8 mouse cellular contexts compared by ENCODE assay signal in the genomic region with DNA sequence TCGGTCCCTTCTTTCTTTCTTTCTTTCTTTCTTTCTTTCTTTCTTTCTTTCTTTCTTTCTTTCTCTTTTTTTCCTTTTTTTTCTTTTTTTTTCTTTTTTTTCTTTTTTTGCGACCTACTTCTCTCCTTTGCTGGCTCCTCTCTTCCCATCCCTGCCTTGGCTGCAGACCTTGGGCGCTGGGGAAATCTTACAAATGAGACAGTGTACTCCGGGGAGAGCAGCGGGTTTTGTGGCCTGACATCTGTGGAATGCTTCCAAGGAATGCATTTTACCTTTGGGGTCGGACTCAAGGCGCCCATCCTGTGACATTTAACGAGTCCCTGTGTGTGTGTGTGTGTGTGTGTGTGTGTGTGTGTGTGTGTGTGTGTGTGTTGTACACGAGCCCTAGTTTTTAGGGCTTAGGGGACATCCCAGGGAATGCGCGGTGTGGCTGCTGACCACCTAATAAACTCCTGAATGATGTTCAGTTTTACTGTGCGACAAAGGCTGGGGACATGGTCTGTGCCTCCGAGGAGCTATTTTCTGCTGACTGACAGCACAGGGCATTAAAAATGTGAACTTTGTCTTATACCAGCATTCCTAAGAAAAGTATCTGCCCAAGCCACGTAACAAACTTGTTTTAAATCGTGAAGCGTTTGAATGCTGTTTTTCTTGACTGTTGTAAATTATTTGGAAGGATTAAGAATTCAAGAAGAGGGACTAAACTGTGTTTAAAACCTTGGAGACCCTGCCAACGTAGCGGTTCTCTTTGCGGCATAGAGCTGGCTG. TPM values are rescaled to one million over a fixed set of nuclear protein-coding genes. Genes with fewer than 3 reads are reported as not detected.
A peak's percentile ranks its signal among the peaks of the same experiment; 100 is the strongest.
DNase-seq lines count a peak whose midpoint lies in the region; ATAC-seq and TF ChIP-seq lines count a peak whose summit lies in the region.

No protein-coding gene starts in this region.

- peak overlapping the region; percentile 49 for H3K4me3 ChIP-seq in lung, embryonic 14.5 days (ENCODE audit: low read depth, low read length)
- H3K4me3 ChIP-seq in embryonic facial prominence, embryonic 14.5 days (ENCODE audit: low read depth, low read length), result peak overlapping the region; percentile 53
- H3K4me3 ChIP-seq in hindbrain, embryonic 15.5 days, result peak overlapping the region; percentile 55
- H3K4me3 ChIP-seq in macrophage (ENCODE audit: inconsistent target), result peak overlapping the region; percentile 88

- H3K9me3 ChIP-seq in lung, embryonic 14.5 days (ENCODE audit: low read depth, low read length), result no peaks in the 10 kb centered on the region
- H3K9me3 ChIP-seq in embryonic facial prominence, embryonic 14.5 days (ENCODE audit: control insufficient read depth, low read length), result no peaks in the 10 kb centered on the region
- H3K9me3 ChIP-seq in hindbrain, embryonic 15.5 days, result no peaks in the 10 kb centered on the region

- peaks cover 56% of the 10 kb centered on the region for H3K79me2 ChIP-seq in macrophage (ENCODE audit: inconsistent target)

- peak overlapping the region; percentile 64 for H3K9ac ChIP-seq in lung, embryonic 14.5 days
- peak overlapping the region; percentile 73 for H3K9ac ChIP-seq in embryonic facial prominence, embryonic 14.5 days (ENCODE audit: low read depth, low read length)
- peak overlapping the region; percentile 30 for H3K9ac ChIP-seq in hindbrain, embryonic 15.5 days

- H3K27me3 ChIP-seq in lung, embryonic 14.5 days (ENCODE audit: insufficient read depth, low read length), result no peaks in the 10 kb centered on the region
- H3K27me3 ChIP-seq in embryonic facial prominence, embryonic 14.5 days (replicated peaks; ENCODE audit: control insufficient read depth, insufficient read depth, low read length), result no peaks in the 10 kb centered on the region
- no peaks in the 10 kb centered on the region for H3K27me3 ChIP-seq in hindbrain, embryonic 15.5 days

- peak overlapping the region; percentile 58; the same call in 1 of the 2 replicates for H3K27ac ChIP-seq in lung, embryonic 14.5 days (ENCODE audit: low read depth)
- peak overlapping the region; percentile 81 for H3K27ac ChIP-seq in embryonic facial prominence, embryonic 14.5 days (replicated peaks; ENCODE audit: low read depth, low read length)
- 0 out of 2 replicates have a peak overlapping the region, but pooled peaks have one; percentile 14 for H3K27ac ChIP-seq in hindbrain, embryonic 15.5 days (replicated peaks)
- peak overlapping the region; percentile 95 for H3K27ac ChIP-seq in macrophage

- no peak for TF ChIP-seq CTCF in lung, embryonic 14.5 days (IDR thresholded peaks at IDR 0.05; ENCODE audit: low read depth)

- no peak; the same call in 1 of the 2 replicates for ATAC-seq in lung, embryonic 14.5 days (ENCODE audit: insufficient read depth)
- no peak for ATAC-seq in embryonic facial prominence, embryonic 14.5 days (ENCODE audit: low read depth)
- ATAC-seq in hindbrain, embryonic 15.5 days (ENCODE audit: low FRiP score, low read depth), result 0 out of 2 replicates have a peak, but pooled peaks have one; percentile 57

- H3K36me3 ChIP-seq in lung, embryonic 14.5 days (ENCODE audit: insufficient read depth), result no peaks in the 10 kb centered on the region
- peaks cover 8% of the 10 kb centered on the region; the same call in 1 of the 2 replicates for H3K36me3 ChIP-seq in embryonic facial prominence, embryonic 14.5 days (ENCODE audit: control insufficient read depth, insufficient read depth, low read length)
- H3K36me3 ChIP-seq in hindbrain, embryonic 15.5 days, result no peaks in the 10 kb centered on the region
- peaks cover 3% of the 10 kb centered on the region; the same call in 1 of the 2 replicates for H3K36me3 ChIP-seq in macrophage (ENCODE audit: inconsistent target)

- peaks cover 5% of the 10 kb centered on the region; the same call in 1 of the 2 replicates for H3K4me1 ChIP-seq in lung, embryonic 14.5 days (ENCODE audit: insufficient read depth)
- H3K4me1 ChIP-seq in embryonic facial prominence, embryonic 14.5 days (ENCODE audit: control insufficient read depth, insufficient read depth, low read length), result peaks cover 25% of the 10 kb centered on the region
- peaks cover 10% of the 10 kb centered on the region for H3K4me1 ChIP-seq in hindbrain, embryonic 15.5 days (replicated peaks)

- 5% methylated on average over 19 of the region's 19 CpGs for WGBS in lung, embryonic 14.5 days
- WGBS in embryonic facial prominence, embryonic 14.5 days, result 1% methylated on average over 19 of the region's 19 CpGs
- WGBS in hindbrain, embryonic 15.5 days, result 16% methylated on average over 19 of the region's 19 CpGs
- WGBS in macrophage (ENCODE audit: missing documents), result 53% methylated on average over 18 of the region's 19 CpGs

- H3K4me2 ChIP-seq in lung, embryonic 14.5 days, result peak overlapping the region; percentile 70
- peak overlapping the region; percentile 67 for H3K4me2 ChIP-seq in embryonic facial prominence, embryonic 14.5 days (ENCODE audit: low read depth, low read length)
- H3K4me2 ChIP-seq in hindbrain, embryonic 15.5 days, result peak overlapping the region; percentile 90

- peak; percentile 39 for DNase-seq in lung, embryonic 14.5 days
- DNase-seq in lung, postnatal 36 days, result no peak
- DNase-seq in embryonic facial prominence, embryonic 14.5 days (ENCODE audit: low spot score), result peak; percentile 35
- DNase-seq in spleen, adult 18-20 months, result no peak
- no peak for DNase-seq in urinary bladder, adult 18-20 months (ENCODE audit: low spot score in 2 of 2)
- DNase-seq in frontal cortex, postnatal 10 days (ENCODE audit: low spot score in 2 of 2), result no peak

RNA-seq across cellular contexts. Expression of a gene that starts 58.0 kb away (rescaled TPM):
- not detected in 2 replicates for polyA plus RNA-seq in lung, embryonic 14.5 days (2014; fragmentation: Nextera tagmentation; extraction: Ambion mirVana)
- polyA plus RNA-seq in embryonic facial prominence, embryonic 14.5 days (2014; fragmentation: Nextera tagmentation; extraction: Ambion mirVana), result not detected in 2 replicates
- polyA plus RNA-seq in hindbrain, embryonic 15.5 days (2015; fragmentation: Nextera tagmentation; extraction: Ambion mirVana), result not detected in 2 replicates
- total RNA-seq in macrophage (2018; cell fraction: chromatin; rRNA removed), result not detected
- not detected for total RNA-seq in macrophage (2018; cell fraction: cytosol; rRNA removed)
- total RNA-seq in macrophage (2018; cell fraction: nucleus; rRNA removed), result not detected
- polyA plus RNA-seq in macrophage (2018), result not detected in 3 replicates

Comparison
In these comparisons a context has a peak if more than half of its experiments do, and no peak if none do; other contexts are left out.
1. DNase-seq: peak in lung, embryonic 14.5 days (single experiment) and embryonic facial prominence, embryonic 14.5 days (single experiment); none in lung, postnatal 36 days (single experiment), spleen, adult 18-20 months (0 of 2), urinary bladder, adult 18-20 months (0 of 2) and frontal cortex, postnatal 10 days (0 of 2).
2. H3K27ac ChIP-seq: peak in every context shown above with its lines; median percentile 95 in macrophage; 81 in embryonic facial prominence, embryonic 14.5 days; 58 in lung, embryonic 14.5 days; 14 in hindbrain, embryonic 15.5 days.
3. Peak in every context shown above with its lines, with median percentiles within 50 percentile points of each other: H3K4me2 ChIP-seq, H3K4me3 ChIP-seq and H3K9ac ChIP-seq.